28 mouse cellular contexts compared by ENCODE assay signal in the genomic region with DNA sequence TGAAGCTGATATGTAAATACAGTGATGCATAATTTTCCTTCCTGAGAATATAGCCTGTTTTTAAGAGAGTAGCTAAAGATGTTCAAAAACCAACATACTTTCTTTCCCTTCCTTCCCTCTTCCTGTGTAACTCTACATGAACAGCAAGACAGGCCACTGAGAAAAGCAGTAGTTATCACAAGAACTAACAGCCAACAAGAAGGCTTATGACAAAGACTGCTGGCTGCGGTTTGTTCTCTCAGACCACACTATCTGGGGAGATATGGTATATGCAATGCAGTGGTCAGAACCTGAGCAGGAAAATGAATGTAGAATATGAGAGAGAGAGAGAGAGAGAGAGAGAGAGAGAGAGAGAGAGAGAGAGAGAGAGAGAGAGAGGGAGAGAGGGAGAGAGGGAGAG. TPM values are rescaled to one million over a fixed set of nuclear protein-coding genes. Genes with fewer than 3 reads are reported as not detected.
DNase-seq lines count a peak whose midpoint lies in the region; ATAC-seq and TF ChIP-seq lines count a peak whose summit lies in the region.
"Had no signal": no experiment of that assay in that cellular context is flagged by ENCODE, and none has a peak within 500 bp of the region (broad histone marks: within the 10 kb centered on the region; RNA-seq: fewer than 3 reads in every experiment).

No protein-coding gene starts in this region.

- TF ChIP-seq CTCF in liver, postnatal 0 days (IDR thresholded peaks at IDR 0.05; ENCODE audit: low read depth) = no peak

- peak overlapping the region; percentile 62; the same call in 1 of the 2 replicates for H3K27ac ChIP-seq in liver, embryonic 11.5 days (ENCODE audit: low read depth, low read length)
- no peak overlapping the region for H3K27ac ChIP-seq in liver, postnatal 0 days (ENCODE audit: low read depth)
- H3K27ac ChIP-seq: embryonic facial prominence, embryonic 10.5 days; embryonic facial prominence, embryonic 13.5 days; forebrain, embryonic 12.5 days; forebrain, embryonic 15.5 days; hindbrain, embryonic 10.5 days; hindbrain, embryonic 13.5 days had no signal

- H3K4me3 ChIP-seq in liver, embryonic 11.5 days (ENCODE audit: low read depth, low read length) = no peak overlapping the region
- no peak overlapping the region for H3K4me3 ChIP-seq in liver, postnatal 0 days (ENCODE audit: low read depth, low read length)
- H3K4me3 ChIP-seq: embryonic facial prominence, embryonic 10.5 days; embryonic facial prominence, embryonic 13.5 days; erythroblast, embryonic 14.5 days; forebrain, embryonic 12.5 days; forebrain, embryonic 15.5 days; hindbrain, embryonic 10.5 days; hindbrain, embryonic 13.5 days had no signal

- no peak for TF ChIP-seq EP300 in liver, postnatal 0 days (IDR thresholded peaks at IDR 0.05; ENCODE audit: low read depth)

- 38% methylated on average over 1 of the region's 1 CpGs for WGBS in liver, embryonic 11.5 days
- 60% methylated on average over 1 of the region's 1 CpGs for WGBS in liver, postnatal 0 days (ENCODE audit: insufficient replicate concordance)

- no peak overlapping the region for H3K4me2 ChIP-seq in liver, embryonic 11.5 days
- no peak overlapping the region for H3K4me2 ChIP-seq in liver, postnatal 0 days (ENCODE audit: low read depth, low read length)
- H3K4me2 ChIP-seq: embryonic facial prominence, embryonic 13.5 days; forebrain, embryonic 12.5 days; forebrain, embryonic 15.5 days; heart, embryonic 11.5 days; hindbrain, embryonic 13.5 days had no signal

- peaks cover 29% of the 10 kb centered on the region for H3K4me1 ChIP-seq in liver, embryonic 11.5 days (replicated peaks; ENCODE audit: control insufficient read depth, insufficient read depth, low read length)
- peaks cover 10% of the 10 kb centered on the region; the same call in 1 of the 2 replicates for H3K4me1 ChIP-seq in liver, postnatal 0 days (ENCODE audit: insufficient read depth)
- H3K4me1 ChIP-seq: embryonic facial prominence, embryonic 10.5 days; embryonic facial prominence, embryonic 13.5 days; forebrain, embryonic 12.5 days; forebrain, embryonic 15.5 days; hindbrain, embryonic 10.5 days; hindbrain, embryonic 13.5 days had no signal

- H3K36me3 ChIP-seq in liver, embryonic 11.5 days (ENCODE audit: control insufficient read depth, insufficient read depth, low read length) = no peaks in the 10 kb centered on the region
- H3K36me3 ChIP-seq in liver, postnatal 0 days (replicated peaks; ENCODE audit: insufficient read depth, low read length) = no peaks in the 10 kb centered on the region
- H3K36me3 ChIP-seq: embryonic facial prominence, embryonic 10.5 days; embryonic facial prominence, embryonic 13.5 days; forebrain, embryonic 12.5 days; forebrain, embryonic 15.5 days; G1E; hindbrain, embryonic 10.5 days; hindbrain, embryonic 13.5 days had no signal

- no peak for DNase-seq in liver, embryonic 11.5 days (ENCODE audit: low spot score)
- DNase-seq in liver, postnatal 0 days = no peak
- peak; percentile 56 for DNase-seq in MEL-GATA-1-ER (ENCODE audit: extremely low read depth, low read depth)
- DNase-seq in urinary bladder, postnatal 25 days (ENCODE audit: low spot score) = no peak
- no peak for DNase-seq in heart, adult 11 months
- DNase-seq: adrenal gland, adult 8-10 months; adrenal gland, postnatal 25 days; B cell, adult 2 months; cerebellum, adult 11-12 months; cerebellum, adult 8-10 months; cerebellum, postnatal 10 days; cerebellum, postnatal 36 days; embryo, embryonic 11 days; gastrocnemius, postnatal 10 days; gastrocnemius, postnatal 36 days had no signal

- H3K27me3 ChIP-seq in liver, embryonic 11.5 days (replicated peaks; ENCODE audit: control insufficient read depth, insufficient read depth, low read length) = no peaks in the 10 kb centered on the region
- no peaks in the 10 kb centered on the region for H3K27me3 ChIP-seq in liver, postnatal 0 days (ENCODE audit: insufficient read depth, low read length)
- H3K27me3 ChIP-seq: CH12.LX; embryonic facial prominence, embryonic 13.5 days; forebrain, embryonic 12.5 days; forebrain, embryonic 15.5 days; hindbrain, embryonic 13.5 days had no signal

- H3K9me3 ChIP-seq in liver, embryonic 11.5 days (ENCODE audit: control insufficient read depth, low read length) = no peaks in the 10 kb centered on the region
- H3K9me3 ChIP-seq in liver, postnatal 0 days (ENCODE audit: low read length) = no peaks in the 10 kb centered on the region
- H3K9me3 ChIP-seq: embryonic facial prominence, embryonic 10.5 days; embryonic facial prominence, embryonic 13.5 days; forebrain, embryonic 12.5 days; forebrain, embryonic 15.5 days; G1E; hindbrain, embryonic 10.5 days; hindbrain, embryonic 13.5 days had no signal

- no peak for ATAC-seq in liver, embryonic 11.5 days (replicated peaks; ENCODE audit: low FRiP score)
- no peak for ATAC-seq in liver, postnatal 0 days
- peak; percentile 47 for ATAC-seq in megakaryocyte, adult 5-6 weeks (ENCODE audit: poor library complexity, severe bottlenecking)
- ATAC-seq: activated CD4-positive, CD25-positive, alpha-beta regulatory T cell, adult 4 months; forebrain, embryonic 15.5 days; hindbrain, embryonic 16.5 days had no signal

- H3K9ac ChIP-seq in liver, embryonic 11.5 days (ENCODE audit: low read depth, low read length) = no peak overlapping the region
- no peak overlapping the region for H3K9ac ChIP-seq in liver, postnatal 0 days (replicated peaks)
- H3K9ac ChIP-seq: embryonic facial prominence, embryonic 13.5 days; forebrain, embryonic 12.5 days; forebrain, embryonic 15.5 days; hindbrain, embryonic 13.5 days had no signal

RNA-seq across cellular contexts. Expression of gene Prkg1, which starts 15.4 kb away (rescaled TPM):
- polyA plus RNA-seq in liver, embryonic 11.5 days (2014; fragmentation: Nextera tagmentation; extraction: Ambion mirVana) = 1.9 and 2.2 TPM in 2 replicates
- polyA plus RNA-seq in liver, postnatal 0 days (2015; fragmentation: Nextera tagmentation; extraction: Ambion mirVana) = 0.69 and 0.74 TPM in 2 replicates
- total RNA-seq in megakaryocyte, adult 5-6 weeks (2015) = 0.05 and 0.11 TPM in 2 replicates
- total RNA-seq in megakaryocyte, adult 5-6 weeks (2017) = 0.11 and 0.12 TPM in 2 replicates
- total RNA-seq: CH12.LX had no signal
- polyA plus RNA-seq: erythroblast, embryonic 14.5 days had no signal
